Mouse (Mus musculus): ENCODE measurements around the gene Lama2. TPM values are rescaled to one million over a fixed set of nuclear protein-coding genes. Genes with fewer than 3 reads are reported as not detected.
"Not testable (repeated sequence)": the region's sequence is repeated elsewhere in the genome, so short reads cannot be mapped to it uniquely, and the experiment has no call there.

Gene Lama2
- total RNA-seq, 2 experiments from 2014 or later, result not detected

GRCm38 (mm10) chr10:26950448-26950847 lies 669.1 kb downstream of the Lama2 start:
- no peak for ATAC-seq (replicated peaks; ENCODE audit: low FRiP score, poor library complexity, severe bottlenecking)

GRCm38 (mm10) chr10:26949667-26950066 lies 669.9 kb downstream of the Lama2 start:
- no peak for ATAC-seq (replicated peaks; ENCODE audit: low FRiP score, poor library complexity, severe bottlenecking)

GRCm38 (mm10) chr10:26948331-26948730 lies 671.2 kb downstream of the Lama2 start:
- ATAC-seq (replicated peaks; ENCODE audit: low FRiP score, poor library complexity, severe bottlenecking), result no peak

- ATAC-seq (replicated peaks; ENCODE audit: low FRiP score, poor library complexity, severe bottlenecking), result no peak
Observed at GRCm38 (mm10) chr10:26939549-26939948, 680.0 kb downstream of the Lama2 start.

DNA sequence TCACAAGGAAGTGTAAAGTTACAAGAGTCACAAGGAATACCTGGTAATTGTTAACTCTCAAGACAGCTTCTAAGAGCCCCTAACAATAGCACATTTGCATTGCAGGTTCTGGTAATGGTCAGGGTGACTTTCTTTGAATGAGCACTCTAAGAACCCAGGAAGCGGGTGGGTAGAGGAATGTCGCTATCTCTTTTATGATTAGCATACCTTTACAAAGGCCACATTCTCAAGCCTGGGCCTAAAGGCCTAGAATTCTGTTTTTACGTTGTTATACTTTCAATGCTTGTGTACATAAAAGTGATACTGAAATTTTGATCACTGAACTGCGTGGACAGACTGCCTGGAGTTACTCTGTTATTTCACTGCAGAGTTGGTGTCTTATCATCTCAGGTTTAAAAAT lies 681.1 kb downstream of the Lama2 start:
- ATAC-seq (replicated peaks; ENCODE audit: low FRiP score, poor library complexity, severe bottlenecking), result not testable (repeated sequence)

DNA sequence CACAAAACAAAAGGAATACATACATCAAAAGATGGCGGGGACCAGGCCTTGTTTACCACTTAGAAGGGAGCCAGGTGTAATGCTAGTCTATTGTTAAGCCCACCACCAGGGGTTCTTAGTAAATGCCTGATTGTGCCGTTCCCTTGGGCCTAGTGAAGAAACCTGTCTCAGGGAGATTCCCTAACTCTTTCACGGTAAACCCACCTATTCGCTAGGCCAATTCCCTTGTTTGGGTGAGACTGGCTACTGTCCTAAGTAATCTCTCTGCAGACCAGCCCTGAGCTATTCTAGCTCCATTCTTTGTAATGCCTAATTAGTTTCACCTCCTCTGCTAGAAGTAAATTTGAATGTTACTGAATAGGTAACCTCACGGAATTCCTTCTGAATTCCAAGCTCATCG lies 683.5 kb downstream of the Lama2 start:
- ATAC-seq (replicated peaks; ENCODE audit: low FRiP score, poor library complexity, severe bottlenecking), result not testable (repeated sequence)
